Comparison of ENCODE assay signal across 9 mouse cellular contexts in genomic region chr9:64087461-64088235, GRCm38 (mm10). TPM values are rescaled to one million over a fixed set of nuclear protein-coding genes. Genes with fewer than 3 reads are reported as not detected.
A peak's percentile ranks its signal among the peaks of the same experiment; 100 is the strongest.
DNase-seq lines count a peak whose midpoint lies in the region; ATAC-seq and TF ChIP-seq lines count a peak whose summit lies in the region.
"Had no signal": no experiment of that assay in that cellular context is flagged by ENCODE, and none has a peak within 500 bp of the region (broad histone marks: within the 10 kb centered on the region; RNA-seq: fewer than 3 reads in every experiment).

No protein-coding gene starts in this region.

- no peaks in the 10 kb centered on the region for H3K27me3 ChIP-seq in heart, embryonic 13.5 days (replicated peaks)
- H3K27me3 ChIP-seq in liver, embryonic 15.5 days = peaks cover 4% of the 10 kb centered on the region; the same call in 1 of the 2 replicates

- no peak overlapping the region for H3K4me3 ChIP-seq in ES-E14 (ENCODE audit: insufficient read depth in 1 of 2, low read depth in 1 of 2, low read length in 2 of 2, poor library complexity in 1 of 2, severe bottlenecking in 1 of 2)
- no peak overlapping the region for H3K4me3 ChIP-seq in bone marrow macrophage, adult 2 months (ENCODE audit: insufficient read depth, low read length)
- H3K4me3 ChIP-seq in embryonic fibroblast, embryonic 13.5 days (ENCODE audit: insufficient read depth, low read length) = no peak overlapping the region
- H3K4me3 ChIP-seq in heart, embryonic 13.5 days = no peak overlapping the region
- H3K4me3 ChIP-seq in liver, embryonic 15.5 days (replicated peaks) = no peak overlapping the region
- H3K4me3 ChIP-seq: midbrain, embryonic 12.5 days had no signal

- no peak for ATAC-seq in heart, embryonic 13.5 days (ENCODE audit: extremely low read depth, insufficient number of reproducible peaks, low FRiP score, low TSS enrichment)
- ATAC-seq in liver, embryonic 15.5 days (ENCODE audit: insufficient read depth) = no peak

- peaks cover 6 to 12% of the 10 kb centered on the region in 2 experiments; a peak in 1 of 4 replicates for H3K4me1 ChIP-seq in ES-E14 (ENCODE audit: control insufficient read depth in 2 of 2, insufficient read depth in 2 of 2, low read length in 2 of 2, poor library complexity in 1 of 2)
- peaks cover 33% of the 10 kb centered on the region for H3K4me1 ChIP-seq in bone marrow macrophage, adult 2 months (ENCODE audit: control insufficient read depth, insufficient read depth, low read length)
- H3K4me1 ChIP-seq in embryonic fibroblast, embryonic 13.5 days (ENCODE audit: control insufficient read depth, insufficient read depth, low read length) = peaks cover 2% of the 10 kb centered on the region; the same call in 1 of the 2 replicates
- peaks cover 63% of the 10 kb centered on the region for H3K4me1 ChIP-seq in heart, embryonic 13.5 days
- H3K4me1 ChIP-seq in liver, embryonic 15.5 days (replicated peaks) = peaks cover 54% of the 10 kb centered on the region

- TF ChIP-seq CTCF in bone marrow macrophage, adult 2 months (IDR thresholded peaks at IDR 0.05; ENCODE audit: low read depth, low read length) = peak; percentile 45; the same call in 1 of the 2 replicates
- TF ChIP-seq CTCF in embryonic fibroblast, embryonic 13.5 days (IDR thresholded peaks at IDR 0.05; ENCODE audit: borderline replicate concordance, insufficient read depth, low read length) = 0 out of 2 replicates have a peak, but pooled peaks have one; percentile 39

- no peaks in the 10 kb centered on the region for H3K9me3 ChIP-seq in ES-E14 (ENCODE audit: control insufficient read depth, insufficient read depth, low read depth, low read length)
- no peaks in the 10 kb centered on the region for H3K9me3 ChIP-seq in heart, embryonic 13.5 days
- no peaks in the 10 kb centered on the region for H3K9me3 ChIP-seq in liver, embryonic 15.5 days (replicated peaks)
- H3K9me3 ChIP-seq: midbrain, embryonic 12.5 days had no signal

- TF ChIP-seq POLR2A in bone marrow macrophage, adult 2 months (IDR thresholded peaks at IDR 0.05; ENCODE audit: borderline replicate concordance, low read depth, low read length) = no peak
- no peak for TF ChIP-seq POLR2A in embryonic fibroblast, embryonic 13.5 days (IDR thresholded peaks at IDR 0.05; ENCODE audit: low read depth, low read length)

- in situ Hi-C loops in ES-E14 (cut with MboI; ENCODE audit: low sequenced_read_pairs in 2 of 2, unreplicated experiment in 2 of 2) = loop anchor here in 1 of 2 experiments (5.0 to 10.0 kb wide), 2 partner anchors 63 to 170 kb away; partner anchors contain the start of gene Smad6

- no peak overlapping the region for H3K4me2 ChIP-seq in heart, embryonic 13.5 days
- no peak overlapping the region for H3K4me2 ChIP-seq in liver, embryonic 15.5 days
- H3K4me2 ChIP-seq: midbrain, embryonic 12.5 days had no signal

- H3K27ac ChIP-seq in ES-E14 (ENCODE audit: insufficient read depth, low read depth, low read length, poor library complexity, severe bottlenecking) = peak overlapping the region; percentile 56; the same call in 1 of the 2 replicates
- no peak overlapping the region for H3K27ac ChIP-seq in bone marrow macrophage, adult 2 months (ENCODE audit: insufficient read depth, low read depth, low read length)
- no peak overlapping the region for H3K27ac ChIP-seq in embryonic fibroblast, embryonic 13.5 days (ENCODE audit: insufficient read depth, low read length)
- H3K27ac ChIP-seq in heart, embryonic 13.5 days (replicated peaks) = peak overlapping the region; percentile 64
- H3K27ac ChIP-seq in liver, embryonic 15.5 days (replicated peaks) = peak overlapping the region; percentile 89
- H3K27ac ChIP-seq: midbrain, embryonic 12.5 days had no signal

- DNase-seq in ES-E14 (ENCODE audit: low read depth, low spot score) = peak; percentile 88
- peak; percentile 66 for DNase-seq in large intestine, adult 2 months (ENCODE audit: low read depth, low spot score)
- peak; percentile 78 for DNase-seq in ovary, postnatal 14 days (ENCODE audit: low spot score)
- peak; percentile 56 for DNase-seq in thymus, postnatal 0 days (ENCODE audit: low spot score)

- peak overlapping the region; percentile 1; the same call in 1 of the 2 replicates for H3K9ac ChIP-seq in ES-E14 (ENCODE audit: insufficient read depth, low read depth, low read length, poor library complexity, severe bottlenecking)
- H3K9ac ChIP-seq in heart, embryonic 13.5 days = peak overlapping the region; percentile 45; the same call in 1 of the 2 replicates
- H3K9ac ChIP-seq in liver, embryonic 15.5 days = peak overlapping the region; percentile 12
- H3K9ac ChIP-seq: midbrain, embryonic 12.5 days had no signal

- WGBS in heart, embryonic 13.5 days = 37% methylated on average over 5 of the region's 5 CpGs
- WGBS in large intestine, adult 2 months = 34% methylated on average over 5 of the region's 5 CpGs
- 45% methylated on average over 5 of the region's 5 CpGs for WGBS in liver, embryonic 15.5 days (ENCODE audit: insufficient replicate concordance)

- H3K36me3 ChIP-seq in ES-E14 (ENCODE audit: control insufficient read depth, insufficient read depth, low read length, poor library complexity, severe bottlenecking) = no peaks in the 10 kb centered on the region
- H3K36me3 ChIP-seq in heart, embryonic 13.5 days = no peaks in the 10 kb centered on the region
- peaks cover 3% of the 10 kb centered on the region; the same call in 1 of the 2 replicates for H3K36me3 ChIP-seq in liver, embryonic 15.5 days (replicated peaks)
- H3K36me3 ChIP-seq: midbrain, embryonic 12.5 days had no signal

TF ChIP-seq in ES-E14, 5 proteins besides CTCF, POLR2A, EP300 and RAD21:
- peak; percentile 68; the same call in 1 of the 2 replicates for TF ChIP-seq ZC3H11A (IDR thresholded peaks at IDR 0.05; ENCODE audit: borderline replicate concordance, low read depth, low read length)
- no peak for TF ChIP-seq CHD2 (IDR thresholded peaks at IDR 0.05; ENCODE audit: low read depth, low read length)

RNA-seq across cellular contexts. Expression of gene Lctl, which starts 29.3 kb away (rescaled TPM):
- total RNA-seq in ES-E14 (2012; rRNA removed) = 1.5 and 2.3 TPM in 2 replicates
- polyA plus RNA-seq in bone marrow macrophage, adult 2 months (2012; ENCODE audit: insufficient read depth, insufficient read length, missing spikeins) = not detected in 2 replicates
- polyA plus RNA-seq in embryonic fibroblast, embryonic 13.5 days (2011; ENCODE audit: insufficient read length, low read depth, missing spikeins) = not detected in 2 replicates
- polyA plus RNA-seq in heart, embryonic 13.5 days (2015; fragmentation: Nextera tagmentation; extraction: Ambion mirVana) = not detected in 2 replicates
- 1.2 and 1.4 TPM in 2 replicates for polyA plus RNA-seq in large intestine, adult 2 months (2012; rRNA removed)
- not detected in 2 replicates for polyA plus RNA-seq in liver, embryonic 15.5 days (2015; fragmentation: Nextera tagmentation; extraction: Ambion mirVana)
- 0.23 TPM in 1 of 2 replicates, not detected in the other for polyA plus RNA-seq in thymus, postnatal 0 days (2015; fragmentation: Nextera tagmentation; extraction: Ambion mirVana)
- polyA plus RNA-seq: midbrain, embryonic 12.5 days had no signal

Comparison
In these comparisons a context has a peak if more than half of its experiments do, and no peak if none do; other contexts are left out.
1. H3K27ac ChIP-seq: peak in ES-E14 (single experiment), heart, embryonic 13.5 days (single experiment) and liver, embryonic 15.5 days (single experiment); none in bone marrow macrophage, adult 2 months (single experiment) and embryonic fibroblast, embryonic 13.5 days (single experiment).
2. Peak in every context shown above with its lines, with median percentiles within 50 percentile points of each other: DNase-seq and H3K9ac ChIP-seq.